Mouse (Mus musculus): ENCODE data around the gene Pgf.

Pgf gene

GRCm38 (mm10) chr12:85190290-85190689 is 12.7 kb upstream of the Pgf start:
- DNase-seq (ENCODE audit: low spot score in 2 of 2) = no peak

DNA sequence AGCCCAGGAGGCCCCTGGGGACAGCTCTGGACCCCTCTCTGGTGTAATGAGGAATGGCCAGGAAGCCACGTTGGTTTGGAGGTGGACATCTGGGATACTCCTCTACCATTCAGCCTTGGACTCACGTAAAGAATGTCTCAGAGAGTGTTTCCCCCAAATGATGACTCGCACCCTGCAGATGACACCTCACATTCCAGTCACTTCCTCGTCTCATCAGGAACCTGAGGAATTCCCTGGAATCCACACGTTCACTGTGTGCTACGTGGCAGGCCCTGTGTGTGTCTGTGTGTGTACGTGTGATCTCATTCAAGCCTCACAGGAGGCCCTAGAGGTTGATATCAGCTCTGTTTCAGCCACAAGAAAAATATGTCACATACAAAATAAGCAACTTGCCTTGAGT is 8.8 kb upstream of the Pgf start:
- DNase-seq (ENCODE audit: low spot score in 2 of 2) = no peak

DNA sequence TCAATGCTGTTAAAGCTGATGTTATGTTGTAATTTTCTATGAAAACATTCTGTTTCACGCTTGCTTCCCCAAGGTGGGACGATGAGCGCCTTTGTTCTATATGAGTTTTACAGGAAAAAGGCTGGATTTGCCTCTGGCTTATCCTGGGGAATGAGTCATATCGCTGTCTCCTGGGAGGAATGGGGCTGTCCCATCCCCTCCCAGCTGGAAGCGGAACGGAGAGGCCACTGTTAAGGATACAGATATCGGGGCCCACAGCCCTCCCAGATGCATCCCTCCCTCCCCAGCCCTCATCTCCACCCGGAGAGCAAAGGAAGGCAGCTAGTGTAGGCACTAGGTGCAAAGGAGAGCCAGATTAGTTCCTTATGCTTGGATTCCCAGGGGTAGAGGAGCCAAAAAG is 8.2 kb upstream of the Pgf start:
- no peak for DNase-seq (ENCODE audit: low spot score in 2 of 2)

DNA sequence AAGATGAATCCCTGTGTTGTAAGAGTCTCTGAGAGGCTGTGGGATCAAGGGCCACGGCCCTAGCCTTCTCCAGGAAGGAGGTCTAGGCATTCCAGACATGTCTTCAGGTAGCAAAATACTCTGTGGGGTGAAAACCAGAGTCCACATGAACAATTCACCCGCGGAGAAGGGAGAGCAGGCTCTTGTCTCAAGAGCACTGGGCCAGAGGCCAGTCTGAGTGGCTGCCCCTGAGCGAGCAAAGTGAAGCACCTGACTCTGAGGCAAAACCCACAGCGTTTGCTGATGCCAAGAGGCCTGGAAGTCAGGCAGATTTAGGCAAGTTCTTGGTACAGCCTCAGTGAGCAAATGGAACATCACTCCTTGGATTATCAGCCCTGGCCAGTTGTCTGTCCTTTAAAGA is 6.5 kb upstream of the Pgf start:
- DNase-seq (ENCODE audit: low spot score in 2 of 2) = no peak

DNA sequence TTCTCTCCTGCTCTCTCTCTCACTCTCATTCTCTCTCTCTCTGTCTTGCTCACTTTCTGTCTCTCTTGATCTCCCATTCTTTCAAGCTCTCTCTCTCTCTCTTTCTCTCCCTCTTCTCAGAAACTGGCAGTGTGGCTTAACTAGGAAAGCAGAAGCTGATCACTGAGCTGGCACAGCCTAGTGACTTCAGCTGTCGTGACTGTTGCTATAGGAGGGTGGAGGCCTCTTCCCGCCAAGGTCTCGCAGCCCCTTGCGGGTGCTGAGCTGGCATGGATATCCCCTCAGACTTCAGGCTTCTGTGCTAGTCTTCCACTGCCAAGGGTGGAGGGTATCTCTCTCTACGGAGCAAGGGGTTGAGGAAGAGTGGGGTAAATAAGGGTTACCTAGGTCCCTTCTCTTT is 5.3 kb upstream of the Pgf start:
- no peak for DNase-seq (ENCODE audit: low spot score in 2 of 2)

- DNase-seq (ENCODE audit: low spot score in 2 of 2) = no peak
Observed at GRCm38 (mm10) chr12:85182345-85182643, 4.7 kb upstream of the Pgf start.

DNA sequence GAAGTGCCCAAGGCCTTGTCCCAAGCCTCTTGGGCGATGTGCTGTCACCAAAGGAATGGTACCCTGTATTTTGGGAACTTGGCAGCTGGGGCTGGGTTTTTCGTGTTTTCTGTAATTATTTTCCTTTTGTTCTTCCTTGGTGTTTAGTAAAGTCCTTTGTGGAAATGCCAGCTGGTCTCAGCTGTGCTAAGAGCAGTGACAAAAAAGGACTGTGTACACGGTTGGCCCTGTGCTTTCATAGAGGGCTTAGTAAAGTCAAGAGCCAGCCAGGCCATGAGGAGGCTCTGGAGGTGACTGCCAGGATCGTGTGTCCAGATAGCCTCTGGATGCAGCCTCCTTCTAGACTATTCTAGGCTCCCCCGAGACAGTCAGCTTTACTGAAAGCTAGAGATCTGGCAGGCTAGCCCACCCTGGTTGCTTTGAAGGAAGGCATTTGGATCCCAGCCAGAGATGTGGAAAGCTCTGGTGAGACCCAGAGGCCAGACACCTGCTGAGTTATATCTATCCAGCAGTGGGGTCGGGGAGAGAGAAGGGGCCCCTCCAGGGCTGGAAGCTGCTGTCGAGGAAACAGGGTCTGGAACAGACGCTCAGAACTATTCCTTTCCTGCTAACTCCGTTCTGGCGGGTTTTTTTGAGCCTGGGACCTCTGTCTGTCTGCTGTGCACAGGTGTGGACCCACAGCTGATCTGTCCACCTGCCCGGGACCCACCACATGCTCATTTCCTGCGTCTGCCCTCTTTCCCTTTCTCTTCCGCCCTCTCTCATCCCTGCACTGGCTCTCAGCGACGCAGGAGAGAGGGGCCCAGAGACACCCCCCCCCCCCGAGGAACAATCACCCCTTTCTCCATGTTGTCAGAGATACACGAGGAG is 4.1 kb upstream of the Pgf start:
- DNase-seq (ENCODE audit: low spot score in 2 of 2) = no peak

GRCm38 (mm10) chr12:85178294-85178693 is 704 bp upstream of the Pgf start:
- DNase-seq (ENCODE audit: low spot score in 2 of 2) = no peak

DNA sequence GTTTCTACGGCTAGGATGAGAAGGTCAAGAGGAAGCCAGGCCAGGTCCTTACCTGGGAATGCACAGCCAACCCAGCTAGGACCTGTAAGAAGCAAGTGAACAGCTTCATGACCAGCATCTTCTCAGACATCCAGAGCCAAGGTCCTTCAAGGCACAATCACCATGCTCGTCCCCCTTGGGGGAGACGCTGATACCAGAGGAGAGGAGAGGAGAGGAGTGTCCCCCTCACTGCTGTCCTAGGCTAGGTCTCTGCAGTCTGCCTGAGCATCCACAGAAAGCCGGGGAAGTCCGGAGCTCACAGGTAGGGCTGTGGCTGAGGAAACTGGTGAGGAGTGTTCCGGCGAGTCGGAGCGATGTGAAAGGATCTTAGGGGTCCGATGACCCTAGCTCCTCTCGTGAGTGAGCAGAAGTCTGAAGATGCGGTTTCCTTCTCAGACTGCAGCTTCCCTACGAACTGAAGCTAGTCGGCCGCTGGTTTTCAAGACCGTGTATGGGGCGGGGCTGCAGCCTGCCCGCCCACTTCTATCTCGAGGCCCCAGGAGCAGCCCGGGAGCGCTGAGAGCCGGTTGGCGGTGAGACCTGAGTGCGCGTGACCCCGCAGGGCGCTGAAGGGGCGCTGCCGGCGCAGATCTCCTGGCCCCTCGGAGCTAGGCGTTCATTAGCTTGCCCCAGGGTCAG is 605 bp downstream of the Pgf start:
- peak in 1 of 2 experiments; percentile 43 for DNase-seq (ENCODE audit: low spot score in 2 of 2)

DNA sequence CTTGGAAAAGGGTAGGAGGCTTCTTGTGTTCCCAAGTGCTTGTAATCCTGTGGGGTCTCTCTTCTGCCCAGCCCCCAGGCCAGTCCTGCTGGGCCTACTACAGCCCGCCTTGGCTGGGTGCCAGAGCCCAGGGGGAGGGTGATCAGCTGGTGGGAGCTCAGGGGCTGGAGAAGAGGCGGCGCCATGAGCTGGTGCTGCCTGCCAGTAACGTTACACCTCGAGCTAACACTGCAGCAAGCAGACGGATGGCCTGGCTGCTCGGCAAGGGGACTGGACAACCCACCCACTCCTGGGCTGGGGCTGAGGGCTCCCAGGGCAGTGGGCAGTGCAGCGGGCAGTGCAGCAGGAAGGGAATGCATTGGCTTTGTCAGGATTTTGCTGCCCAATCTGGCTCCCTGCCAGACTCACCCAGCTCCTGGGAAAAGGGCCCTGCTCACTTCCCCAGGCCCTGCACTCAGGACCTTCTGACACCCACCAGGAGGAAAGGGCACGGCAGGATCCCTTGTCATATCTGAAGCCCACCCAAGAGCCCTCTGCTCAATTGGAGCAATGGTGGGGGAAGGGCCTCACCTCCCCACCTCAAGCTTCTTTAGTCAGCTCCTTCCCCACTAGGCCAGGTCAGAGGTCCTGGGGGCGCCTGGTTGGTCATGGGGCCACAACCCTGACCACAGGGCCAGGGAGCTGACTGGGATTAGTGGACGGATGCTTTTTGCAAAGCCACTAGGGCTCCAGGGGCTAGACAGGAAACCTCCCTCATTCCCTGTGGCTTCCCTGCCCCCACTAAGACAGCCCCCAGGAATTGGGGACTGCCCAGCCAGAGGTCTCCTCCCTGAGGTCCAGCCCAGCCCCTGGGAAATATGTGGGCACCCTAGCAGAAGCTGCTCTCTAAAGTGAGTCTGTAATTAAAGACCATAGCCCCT is 1.4 kb downstream of the Pgf start:
- no peak for DNase-seq (ENCODE audit: low spot score in 2 of 2)

DNA sequence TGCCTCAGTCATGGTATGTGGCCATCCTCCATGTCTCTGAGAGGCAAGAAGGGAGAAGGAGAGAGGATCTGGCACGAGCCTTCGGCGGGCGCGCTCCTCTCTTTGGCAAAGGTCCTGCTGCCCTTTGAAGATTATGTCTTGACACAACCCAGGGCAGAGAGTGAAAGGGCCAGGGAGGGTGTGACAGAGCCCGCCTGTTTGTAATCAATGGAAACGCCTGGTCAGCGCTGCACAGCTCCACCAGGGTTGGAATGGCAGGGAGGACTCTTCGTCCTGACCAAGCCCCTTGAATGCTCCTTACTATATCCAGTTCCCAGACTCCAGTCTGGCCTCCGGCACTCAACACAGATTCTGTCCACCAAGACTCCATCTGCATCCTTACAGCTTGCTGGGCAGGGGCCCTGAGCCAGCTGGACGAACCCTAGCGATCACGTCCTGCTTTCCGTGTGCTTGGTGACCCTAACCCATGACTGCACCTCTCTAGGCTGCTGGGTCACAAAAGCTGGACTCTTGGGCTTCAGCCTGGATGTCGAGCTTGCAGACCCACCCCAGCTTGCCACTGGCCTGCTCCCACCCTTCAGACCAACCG is 2.4 kb downstream of the Pgf start:
- DNase-seq (ENCODE audit: low spot score in 2 of 2) = no peak

DNA sequence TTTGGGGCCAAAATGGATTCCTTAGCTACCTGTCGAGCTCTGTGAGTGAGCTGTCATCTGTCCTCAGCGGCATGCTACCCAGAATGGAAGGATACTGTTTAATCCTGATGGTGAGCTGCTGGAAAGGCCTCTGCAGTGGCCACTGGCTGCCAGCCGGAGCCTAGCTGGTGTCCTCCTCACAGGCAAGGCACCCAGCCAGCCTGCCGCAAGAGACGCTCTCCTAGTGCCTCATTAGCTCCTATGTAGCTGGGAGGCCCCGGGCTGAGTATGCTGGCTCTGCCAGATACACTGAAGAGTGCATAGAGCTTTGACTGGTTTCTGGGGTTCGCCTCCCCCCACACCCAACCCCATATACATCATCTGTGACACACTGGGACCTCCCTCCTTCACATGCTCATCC is 3.6 kb downstream of the Pgf start:
- no peak for DNase-seq (ENCODE audit: low spot score in 2 of 2)

GRCm38 (mm10) chr12:85170948-85171307 is 6.7 kb downstream of the Pgf start:
- DNase-seq (ENCODE audit: low spot score in 2 of 2) = no peak

- no peak for DNase-seq (ENCODE audit: low spot score in 2 of 2)
Observed at GRCm38 (mm10) chr12:85170284-85170947, 7.2 kb downstream of the Pgf start.

- no peak for DNase-seq (ENCODE audit: low spot score in 2 of 2)
Observed at GRCm38 (mm10) chr12:85169877-85170276, 7.7 kb downstream of the Pgf start.

DNA sequence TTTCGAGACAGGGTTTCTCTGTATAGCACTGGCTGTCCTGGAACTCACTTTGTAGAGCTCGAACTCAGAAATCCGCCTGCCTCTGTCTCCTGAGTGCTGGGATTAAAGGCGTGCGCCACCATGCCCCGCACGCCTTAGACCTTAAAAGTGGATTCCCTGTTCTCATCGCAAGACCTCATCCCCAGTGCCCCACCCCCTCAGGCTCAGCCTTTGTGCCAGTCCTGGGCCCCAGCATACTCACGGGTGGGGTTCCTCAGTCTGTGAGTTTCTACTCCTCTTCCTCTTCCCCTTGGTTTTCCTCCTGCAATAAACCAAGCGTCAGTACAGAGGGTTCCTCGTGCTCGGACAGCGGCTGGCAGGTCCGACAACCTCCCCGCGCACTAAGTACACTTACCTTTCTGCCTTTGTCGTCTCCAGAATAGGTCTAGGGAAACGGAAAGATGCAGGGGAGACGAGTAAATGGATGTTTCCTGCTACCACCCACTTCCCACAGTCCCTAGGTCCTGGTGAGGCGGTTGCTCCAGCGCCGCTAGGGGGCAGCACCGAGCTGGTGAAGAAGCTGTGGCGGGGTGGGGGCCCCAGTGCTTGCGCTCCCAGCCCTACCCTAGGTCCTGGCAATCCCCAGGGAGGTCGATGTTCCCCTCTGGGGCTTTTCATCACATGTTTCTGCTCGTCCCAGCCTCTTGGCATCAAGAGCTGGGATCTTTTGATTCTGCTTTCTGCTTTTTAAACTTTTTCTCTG is 8.3 kb downstream of the Pgf start:
- peak; percentile 66 to 82 for DNase-seq (ENCODE audit: low spot score in 2 of 2)

DNA sequence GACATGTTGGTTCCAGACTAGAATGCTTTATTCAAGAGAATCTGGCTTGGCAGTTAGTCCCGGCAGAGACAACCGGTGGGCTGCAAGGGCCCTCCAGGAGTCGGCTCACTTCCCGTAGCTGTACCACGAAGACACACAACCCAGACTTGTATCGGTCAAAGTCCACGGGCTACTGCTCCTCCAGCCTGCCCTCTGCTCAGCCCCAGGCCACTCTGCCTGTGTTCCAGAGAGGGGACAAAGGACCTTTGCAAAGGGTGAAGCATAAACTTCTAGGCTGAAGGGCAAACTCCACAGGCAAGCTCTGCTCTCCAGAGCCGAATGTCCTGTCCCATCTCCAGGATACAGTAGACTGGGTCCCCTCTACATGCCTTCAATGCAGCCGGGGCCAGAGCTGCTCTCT is 11.0 kb downstream of the Pgf start:
- no peak for DNase-seq (ENCODE audit: low spot score in 2 of 2)

- DNase-seq (ENCODE audit: low spot score in 2 of 2) = no peak
Observed at GRCm38 (mm10) chr12:85164996-85165395, 12.6 kb downstream of the Pgf start.

DNA sequence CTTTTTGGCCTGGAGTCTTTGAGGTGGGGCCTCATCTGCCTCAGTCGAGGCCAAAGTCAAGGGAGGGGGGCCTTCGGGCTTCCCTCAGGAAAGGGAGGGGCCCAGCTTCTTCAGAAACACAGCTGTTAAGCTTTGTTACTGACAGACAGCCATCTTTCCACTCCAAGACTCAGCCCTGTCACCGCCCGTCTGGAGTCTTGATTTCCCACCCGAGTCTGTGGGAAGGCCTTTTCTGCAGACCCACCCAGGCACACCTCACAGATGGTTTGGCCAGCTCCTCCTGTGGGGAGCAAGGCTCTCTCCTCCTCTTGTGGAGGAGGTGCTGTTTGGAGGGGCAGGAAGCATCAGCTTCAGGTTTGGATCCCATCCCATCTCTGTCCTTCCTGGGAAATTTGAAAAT is 18.0 kb downstream of the Pgf start:
- DNase-seq (ENCODE audit: low spot score in 2 of 2) = no peak

DNA sequence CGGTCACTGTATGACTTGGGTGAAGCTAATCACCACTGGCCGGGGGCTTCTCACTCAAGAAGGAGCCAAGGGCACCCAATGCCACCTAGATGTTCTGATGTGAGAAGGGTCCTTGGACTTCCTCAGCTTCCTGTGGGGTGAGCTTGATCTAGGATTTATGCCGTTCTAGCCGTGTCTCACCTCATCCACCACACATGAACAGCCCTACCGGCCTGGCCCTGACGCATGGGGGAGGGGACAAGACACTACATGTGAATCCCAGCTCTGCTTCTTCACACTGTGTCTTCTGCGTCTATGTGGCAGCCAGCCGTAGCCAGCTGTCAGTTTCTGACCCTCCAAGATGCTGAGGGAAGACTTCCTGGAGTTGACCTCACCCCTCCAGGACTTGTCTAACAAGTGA is 18.8 kb downstream of the Pgf start:
- DNase-seq (ENCODE audit: low spot score in 2 of 2) = no peak

Measured in urinary bladder, adult 18-20 months (tissue).